Mouse (Mus musculus) gastrocnemius, postnatal 36 days (tissue): Measurements from ENCODE around the gene Selenoh. TPM values are rescaled to one million over a fixed set of nuclear protein-coding genes. Genes with fewer than 3 reads are reported as not detected.
A peak's percentile ranks its signal among the peaks of the same experiment; 100 is the strongest.
"Not testable (repeated sequence)": the region's sequence is repeated elsewhere in the genome, so short reads cannot be mapped to it uniquely, and the experiment has no call there.

Source experiments
- DNase-seq, 2 experiments: peaks; one replicate each; pipeline ENCODE4 v3.0.0; 2022
- intact Hi-C: fragments of 180-260 bp; cut with DNase I; formaldehyde crosslinking; loops from one replicate; pipeline ENCODE4 v1.15.1; 2025
- total RNA-seq, 2 experiments: library from RNA; stranded (reverse); gene quantifications; 2 replicates each; pipeline ENCODE4 v1.2.3; 2021

Selenoh gene
- total RNA-seq, 2 experiments from 2014 or later: 6.8 to 13.0 TPM

- intact Hi-C loops: loop anchor here (5.0 kb wide), 1 partner anchor 34 kb away; no protein-coding TSS in a partner anchor
- peak; percentile 69 to 89 for DNase-seq
Measured at GRCm38 (mm10) chr2:84677968-84678880, 7.7 kb upstream of the Selenoh start, which contains the start of the genes Gm28635 and Med19. Gene Gm28635 (minus strand): TSS chr2:84678041. Gene Med19 (plus strand): TSS chr2:84678402.

GRCm38 (mm10) chr2:84677270-84677967 is 6.8 kb upstream of the Selenoh start:
- intact Hi-C loops: loop anchor here (5.0 kb wide), 1 partner anchor 35 kb away; no protein-coding TSS in a partner anchor
- no peak for DNase-seq

GRCm38 (mm10) chr2:84671535-84671934 is 965 bp upstream of the Selenoh start:
- DNase-seq, intact Hi-C loops: not testable (repeated sequence)

- DNase-seq: no peak
Measured at GRCm38 (mm10) chr2:84669828-84670568, 572 bp downstream of the Selenoh start.

GRCm38 (mm10) chr2:84666081-84666480 is 4.5 kb downstream of the Selenoh start:
- intact Hi-C loops: no loop called here
- DNase-seq: no peak

More at GRCm38 (mm10) chr2:84669828-84670568, 572 bp downstream of the Selenoh start:
- intact Hi-C loops: no loop called here

- intact Hi-C loops: no loop called here
Measured at GRCm38 (mm10) chr2:84662866-84663265, 7.7 kb downstream of the Selenoh start.

GRCm38 (mm10) chr2:84660253-84660652 is 10.3 kb downstream of the Selenoh start:
- intact Hi-C loops: loop anchor here (2.0 kb wide), 2 partner anchors 41 to 205 kb away; no protein-coding TSS in a partner anchor
- DNase-seq: no peak

More at GRCm38 (mm10) chr2:84662866-84663265, 7.7 kb downstream of the Selenoh start:
- no peak for DNase-seq

- no peak for DNase-seq
- intact Hi-C loops: no loop called here
Measured at GRCm38 (mm10) chr2:84658806-84659205, 11.8 kb downstream of the Selenoh start, which contains the start of gene Btbd18. Gene Btbd18 (plus strand): TSS chr2:84659079.

GRCm38 (mm10) chr2:84655864-84656263 is 14.7 kb downstream of the Selenoh start:
- intact Hi-C loops: no loop called here
- no peak for DNase-seq

- intact Hi-C loops: no loop called here
- DNase-seq: no peak
Measured at GRCm38 (mm10) chr2:84653354-84653753, 17.2 kb downstream of the Selenoh start.

- peak; percentile 64 to 83 for DNase-seq
- intact Hi-C loops: no loop called here
Measured at GRCm38 (mm10) chr2:84650464-84651195, 19.9 kb downstream of the Selenoh start, which contains the start of gene Ctnnd1. Gene Ctnnd1 (minus strand): TSS chr2:84650765.

- intact Hi-C loops: no loop called here
- no peak for DNase-seq
Measured at GRCm38 (mm10) chr2:84649674-84650073, 20.9 kb downstream of the Selenoh start.

- DNase-seq: no peak
- intact Hi-C loops: no loop called here
Measured at GRCm38 (mm10) chr2:84648369-84648768, 22.2 kb downstream of the Selenoh start.

GRCm38 (mm10) chr2:84647051-84647568 is 23.5 kb downstream of the Selenoh start:
- intact Hi-C loops: no loop called here
- no peak for DNase-seq

- DNase-seq: no peak
- intact Hi-C loops: no loop called here
Measured at GRCm38 (mm10) chr2:84646138-84646537, 24.4 kb downstream of the Selenoh start.

GRCm38 (mm10) chr2:84640833-84641232 is 29.7 kb downstream of the Selenoh start:
- DNase-seq: no peak
- intact Hi-C loops: no loop called here

GRCm38 (mm10) chr2:84638428-84639220 is 31.9 kb downstream of the Selenoh start:
- no peak for DNase-seq
- intact Hi-C loops: no loop called here

GRCm38 (mm10) chr2:84637452-84638165 is 33.0 kb downstream of the Selenoh start:
- intact Hi-C loops: no loop called here
- DNase-seq: no peak
